Mouse (Mus musculus): ENCODE measurements around the gene Klhdc7a.

GRCm38 (mm10) chr4:139967922-139968321, at the start of gene Klhdc7a:
- TF ChIP-seq CTCF (IDR thresholded peaks at IDR 0.05; ENCODE audit: borderline replicate concordance, insufficient read depth, low read length) (no peak), POLR2A (IDR thresholded peaks at IDR 0.05; ENCODE audit: low read depth, low read length) (no peak)

All from embryonic fibroblast, embryonic 13.5 days (primary cell).